Mouse (Mus musculus): ENCODE data around the gene Mup16. TPM values are rescaled to one million over a fixed set of nuclear protein-coding genes. Genes with fewer than 3 reads are reported as not detected.
"Not testable (repeated sequence)": the region's sequence is repeated elsewhere in the genome, so short reads cannot be mapped to it uniquely, and the experiment has no call there.

Mup16 gene
- not detected in 2 replicates for polyA plus RNA-seq (2015; fragmentation: Nextera tagmentation; extraction: Ambion mirVana)

- ATAC-seq (replicated peaks; ENCODE audit: low FRiP score, low read depth); H3K36me3 ChIP-seq (ENCODE audit: insufficient read depth, low read length); H3K4me3 ChIP-seq (replicated peaks; ENCODE audit: low read depth, low read length); DNase-seq (ENCODE audit: low spot score); H3K9me3 ChIP-seq (replicated peaks; ENCODE audit: low read length); H3K27ac ChIP-seq; H3K4me2 ChIP-seq (ENCODE audit: low read length); H3K27me3 ChIP-seq (ENCODE audit: insufficient read depth, low read length); H3K9ac ChIP-seq (ENCODE audit: low read depth, low read length); H3K4me1 ChIP-seq (replicated peaks; ENCODE audit: insufficient read depth, low read length): not testable (repeated sequence)
- 83% methylated on average over 2 of the region's 4 CpGs for WGBS
Observed at GRCm38 (mm10) chr4:61519431-61519830, at the start of gene Mup16. Mup16 (minus strand) TSS chr4:61519531.

GRCm38 (mm10) chr4:61555887-61556286, 36.6 kb upstream of the Mup16 start:
- not testable (repeated sequence) for H3K9ac ChIP-seq (ENCODE audit: low read depth, low read length); H3K9me3 ChIP-seq (replicated peaks; ENCODE audit: low read length); H3K4me2 ChIP-seq (ENCODE audit: low read length); ATAC-seq (replicated peaks; ENCODE audit: low FRiP score, low read depth); H3K27me3 ChIP-seq (ENCODE audit: insufficient read depth, low read length); H3K36me3 ChIP-seq (ENCODE audit: insufficient read depth, low read length); H3K27ac ChIP-seq; DNase-seq (ENCODE audit: low spot score); H3K4me3 ChIP-seq (replicated peaks; ENCODE audit: low read depth, low read length); H3K4me1 ChIP-seq (replicated peaks; ENCODE audit: insufficient read depth, low read length)
- WGBS: 20% methylated on average over 2 of the region's 2 CpGs
- peak; percentile 51 for TF ChIP-seq CTCF (IDR thresholded peaks at IDR 0.05; ENCODE audit: low read depth)

Other genes with a start within 250 kb of the Mup16 start
- not detected in 2 replicates for gene Mup14, start 215.5 kb downstream of the Mup16 start, polyA plus RNA-seq (2015; fragmentation: Nextera tagmentation; extraction: Ambion mirVana)
- not detected in 2 replicates for gene Mup15, start 79.8 kb downstream of the Mup16 start, polyA plus RNA-seq (2015; fragmentation: Nextera tagmentation; extraction: Ambion mirVana)
- gene Mup17, start 76.3 kb upstream of the Mup16 start, polyA plus RNA-seq (2015; fragmentation: Nextera tagmentation; extraction: Ambion mirVana): not detected in 2 replicates
- not detected in 2 replicates for gene Mup18, start 154.6 kb upstream of the Mup16 start, polyA plus RNA-seq (2015; fragmentation: Nextera tagmentation; extraction: Ambion mirVana)